Mouse (Mus musculus) C2C12 (cell line): Measurements from ENCODE around the gene Ube2h. TPM values are rescaled to one million over a fixed set of nuclear protein-coding genes. Genes with fewer than 3 reads are reported as not detected.

Experiments
- H3K27me3 ChIP-seq: one replicate; pipeline ENCODE4 v1.6.1; 2011; ENCODE audit not compliant: control insufficient read depth, insufficient read depth, insufficient read length
- H3K36me3 ChIP-seq: one replicate; pipeline ENCODE4 v1.6.1; 2011; ENCODE audit not compliant: control insufficient read depth, insufficient read depth
- H3K4me3 ChIP-seq: one replicate; pipeline ENCODE4 v1.5.1; 2011; ENCODE audit warnings: mild to moderate bottlenecking, control low read depth; ENCODE audit not compliant: poor library complexity, insufficient read depth, severe bottlenecking
- H3K79me2 ChIP-seq: one replicate; pipeline ENCODE4 v1.6.1; 2011; ENCODE audit not compliant: control insufficient read depth, insufficient read depth
- H3K79me3 ChIP-seq: one replicate; pipeline ENCODE4 v1.6.1; 2011; ENCODE audit warnings: low read depth, control low read depth
- H3ac ChIP-seq: one replicate; pipeline ENCODE3; 2011; ENCODE audit warnings: low read depth; ENCODE audit not compliant: control insufficient read depth, insufficient read length
- CEBPB ChIP-seq: IDR thresholded peaks from one replicate; pipeline ENCODE4 v1.6.1; 2011; ENCODE audit warnings: low read depth, mild to moderate bottlenecking, control low read depth, moderate library complexity
- CTCF ChIP-seq: IDR thresholded peaks from one replicate; pipeline ENCODE4 v1.5.1; 2011; ENCODE audit not compliant: control insufficient read depth, insufficient read depth, insufficient read length
- FOSL1 ChIP-seq: IDR thresholded peaks from one replicate; pipeline ENCODE4 v1.8.0; 2011; ENCODE audit warnings: mild to moderate bottlenecking, low read length; ENCODE audit not compliant: poor library complexity, insufficient read depth, severe bottlenecking
- MAX ChIP-seq: IDR thresholded peaks from one replicate; pipeline ENCODE4 v1.6.1; 2011; ENCODE audit warnings: mild to moderate bottlenecking, control low read depth
- MYOD1 ChIP-seq: IDR thresholded peaks from one replicate; pipeline ENCODE4 v1.6.1; 2011; ENCODE audit warnings: low read depth; ENCODE audit not compliant: control insufficient read depth, insufficient read length
- MYOG ChIP-seq: IDR thresholded peaks from one replicate; pipeline ENCODE4 v1.6.1; 2011; ENCODE audit not compliant: control insufficient read depth, insufficient read length; ENCODE audit errors: extremely low read depth
- USF1 ChIP-seq: IDR thresholded peaks from one replicate; pipeline ENCODE4 v1.6.1; 2011; ENCODE audit warnings: low read depth, mild to moderate bottlenecking, control low read depth, moderate library complexity
- polyA plus RNA-seq: library from polyadenylated mRNA; unstranded; fragments of >200 nt; fragmentation: generic; extraction: Trizol; gene quantifications from one replicate; pipeline ENCODE4 v1.2.1, GENCODE M21; 2012; ENCODE audit warnings: missing spikeins

The Ube2h gene
- polyA plus RNA-seq, 1 experiment: 14.9 TPM

DNA sequence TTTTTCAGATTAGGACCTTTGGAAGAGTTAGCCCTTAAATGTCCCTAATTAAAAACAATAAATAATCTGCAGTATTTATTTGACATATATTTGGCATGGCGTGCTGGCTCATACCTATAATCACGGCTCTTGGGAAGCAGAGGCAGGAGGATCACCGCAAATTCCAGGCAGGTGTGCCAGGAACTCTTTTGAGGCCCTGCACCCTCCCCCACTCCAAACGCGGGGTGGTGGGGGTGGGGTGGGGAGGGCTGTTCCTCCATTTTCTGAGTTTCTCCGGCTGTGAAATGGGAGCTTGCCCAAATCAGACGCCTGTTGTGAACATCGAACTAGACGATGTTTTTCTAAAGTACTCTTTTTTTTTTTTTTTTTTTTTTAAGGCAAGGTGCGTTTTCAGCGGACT, 125.3 kb downstream of the Ube2h start:
- no peak for TF ChIP-seq FOSL1
- no peak for TF ChIP-seq MYOD1
- TF ChIP-seq MAX: no peak
- no peak for TF ChIP-seq MYOG
- TF ChIP-seq CEBPB: no peak
- no peak for TF ChIP-seq USF1
- TF ChIP-seq CTCF: no peak
- Histone ChIP-seq H3K79me2 (no peaks in the 10 kb centered on the region), H3K36me3 (no peaks in the 10 kb centered on the region), H3ac (no peak overlapping the region), H3K27me3 (peaks cover 62% of the 10 kb centered on the region), H3K79me3 (no peaks in the 10 kb centered on the region), H3K4me3 (no peak overlapping the region)

- no peak for TF ChIP-seq MAX
- TF ChIP-seq FOSL1: no peak
- TF ChIP-seq CEBPB: no peak
- no peak for TF ChIP-seq USF1
- TF ChIP-seq CTCF: no peak
- TF ChIP-seq MYOD1: no peak
- TF ChIP-seq MYOG: no peak
- H3K79me2 ChIP-seq: peaks cover 7% of the 10 kb centered on the region
- H3K27me3 ChIP-seq: peaks cover 54% of the 10 kb centered on the region
- no peak overlapping the region for H3K4me3 ChIP-seq
- H3K79me3 ChIP-seq: peaks cover 4% of the 10 kb centered on the region
- no peaks in the 10 kb centered on the region for H3K36me3 ChIP-seq
- H3ac ChIP-seq: no peak overlapping the region
Observed at GRCm38 (mm10) chr6:30178023-30178639, 126.2 kb downstream of the Ube2h start.

- H3K79me3 ChIP-seq: peaks cover 8% of the 10 kb centered on the region
- no peak for TF ChIP-seq CTCF
- TF ChIP-seq USF1: no peak
- TF ChIP-seq MAX: no peak
- TF ChIP-seq CEBPB: no peak
- TF ChIP-seq FOSL1: no peak
- no peak for TF ChIP-seq MYOG
- TF ChIP-seq MYOD1: no peak
Observed at GRCm38 (mm10) chr6:30177305-30177704, 127.0 kb downstream of the Ube2h start.

GRCm38 (mm10) chr6:30176496-30176895, 127.8 kb downstream of the Ube2h start:
- Histone ChIP-seq H3K4me3 (no peak overlapping the region), H3K27me3 (peaks cover 40% of the 10 kb centered on the region), H3K79me2 (peaks cover 23% of the 10 kb centered on the region)

More at GRCm38 (mm10) chr6:30177305-30177704, 127.0 kb downstream of the Ube2h start:
- Histone ChIP-seq H3ac (no peak overlapping the region), H3K4me3 (no peak overlapping the region), H3K27me3 (peaks cover 47% of the 10 kb centered on the region), H3K36me3 (no peaks in the 10 kb centered on the region), H3K79me2 (peaks cover 15% of the 10 kb centered on the region)

DNA sequence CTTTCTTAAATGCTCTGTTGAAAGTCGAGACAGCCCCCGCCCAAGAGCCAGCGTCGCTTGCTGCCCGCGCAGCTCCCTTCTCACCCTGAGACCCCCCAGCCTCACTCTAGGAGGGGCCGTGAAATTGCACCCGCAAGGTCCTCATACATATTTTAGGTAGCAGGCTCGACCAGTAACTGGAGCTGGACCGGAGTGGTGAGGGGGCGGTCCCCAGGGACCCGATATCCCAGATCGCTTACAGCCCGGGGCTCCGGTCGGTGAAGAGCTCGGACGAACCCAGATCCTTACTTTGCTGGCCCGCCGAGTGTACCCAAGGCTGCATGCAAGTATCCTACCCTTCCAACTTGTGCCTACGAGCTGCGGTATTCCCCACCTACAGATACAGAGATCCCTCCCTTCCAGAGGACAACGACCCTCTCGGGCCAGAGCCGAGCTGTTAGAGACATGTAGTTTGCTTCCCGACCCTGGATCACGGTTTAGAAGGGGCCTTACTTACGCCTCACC, 128.4 kb downstream of the Ube2h start:
- TF ChIP-seq MYOG (no peak), USF1 (no peak), MAX (no peak), CTCF (no peak), MYOD1 (no peak), CEBPB (no peak), FOSL1 (no peak)
- no peaks in the 10 kb centered on the region for H3K36me3 ChIP-seq
- H3K27me3 ChIP-seq: peaks cover 35% of the 10 kb centered on the region
- H3ac ChIP-seq: no peak overlapping the region
- H3K4me3 ChIP-seq: no peak overlapping the region
- peaks cover 29% of the 10 kb centered on the region for H3K79me2 ChIP-seq
- peaks cover 19% of the 10 kb centered on the region for H3K79me3 ChIP-seq

More at GRCm38 (mm10) chr6:30176496-30176895, 127.8 kb downstream of the Ube2h start:
- Histone ChIP-seq H3ac (no peak overlapping the region), H3K36me3 (no peaks in the 10 kb centered on the region), H3K79me3 (peaks cover 15% of the 10 kb centered on the region)
- TF ChIP-seq CEBPB: no peak
- no peak for TF ChIP-seq USF1
- no peak for TF ChIP-seq MAX
- no peak for TF ChIP-seq MYOD1
- no peak for TF ChIP-seq CTCF
- no peak for TF ChIP-seq FOSL1
- no peak for TF ChIP-seq MYOG
